Comparison of ENCODE assay signal across 9 mouse cellular contexts in the genomic region with DNA sequence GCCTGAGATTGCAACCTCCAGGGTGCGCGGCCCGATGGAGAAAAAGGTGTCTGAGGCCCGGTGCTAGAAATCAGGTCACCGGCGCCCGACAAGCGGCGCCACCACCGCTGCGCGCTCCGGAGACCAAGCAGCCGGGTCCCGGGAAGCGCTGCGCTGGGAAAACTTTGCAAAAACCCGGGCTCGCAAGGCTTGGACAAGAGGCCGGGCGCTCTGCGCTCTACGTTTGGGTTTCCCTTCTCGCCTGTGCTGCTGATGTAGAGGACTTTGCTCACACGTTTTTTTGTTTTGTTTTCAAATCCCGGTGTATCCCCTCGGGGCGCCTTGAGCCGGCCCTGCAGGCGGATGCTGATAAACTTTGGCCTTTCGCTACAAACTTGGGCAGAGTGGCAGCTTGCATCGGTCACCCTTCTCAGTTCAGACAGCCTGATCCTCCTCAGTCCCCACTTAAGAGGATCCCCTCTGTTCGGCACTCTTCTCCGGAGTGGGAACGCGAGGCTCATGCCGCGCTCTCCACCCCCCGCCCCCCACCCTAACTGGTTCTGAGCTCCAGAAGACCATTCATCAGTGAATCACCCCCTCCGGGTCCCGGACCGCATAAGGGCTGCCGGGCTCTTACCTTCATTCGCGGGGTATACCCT. TPM values are rescaled to one million over a fixed set of nuclear protein-coding genes. Genes with fewer than 3 reads are reported as not detected.
DNase-seq lines count a peak whose midpoint lies in the region; ATAC-seq and TF ChIP-seq lines count a peak whose summit lies in the region.
"Had no signal": no experiment of that assay in that cellular context is flagged by ENCODE, and none has a peak within 500 bp of the region (broad histone marks: within the 10 kb centered on the region; RNA-seq: fewer than 3 reads in every experiment).

No protein-coding gene starts in this region.

- no peak overlapping the region for H3K9ac ChIP-seq in liver, embryonic 13.5 days
- H3K9ac ChIP-seq in midbrain, postnatal 0 days (replicated peaks; ENCODE audit: low read length, poor library complexity, severe bottlenecking), result peak overlapping the region; percentile 51

- peak overlapping the region; percentile 77 for H3K4me2 ChIP-seq in liver, embryonic 13.5 days
- peak overlapping the region; percentile 79 for H3K4me2 ChIP-seq in midbrain, postnatal 0 days (ENCODE audit: low read depth, low read length, poor library complexity, severe bottlenecking)

- no peak overlapping the region for H3K27ac ChIP-seq in liver, embryonic 13.5 days
- peak overlapping the region; percentile 70 for H3K27ac ChIP-seq in midbrain, postnatal 0 days (ENCODE audit: low read depth, low read length)

- no peaks in the 10 kb centered on the region for H3K36me3 ChIP-seq in liver, embryonic 13.5 days
- H3K36me3 ChIP-seq in midbrain, postnatal 0 days (ENCODE audit: insufficient read depth, low read length), result no peaks in the 10 kb centered on the region

- peak; percentile 40 to 57 for DNase-seq in layer of hippocampus, adult 18-20 months (ENCODE audit: low spot score in 2 of 2)
- DNase-seq in layer of hippocampus, adult 8-10 months (ENCODE audit: low spot score in 2 of 2), result no peak
- peak; percentile 78 for DNase-seq in embryo, embryonic 11 days
- peak; percentile 70 to 77 for DNase-seq in heart, adult 18-20 months
- peak; percentile 44 for DNase-seq in kidney, adult 11 months
- no peak for DNase-seq in liver, embryonic 13.5 days
- DNase-seq in midbrain, postnatal 0 days (ENCODE audit: low spot score), result peak; percentile 58

- ATAC-seq in liver, embryonic 13.5 days (ENCODE audit: low read depth), result peak; percentile 28
- 0 out of 2 replicates have a peak, but pooled peaks have one; percentile 6 for ATAC-seq in midbrain, postnatal 0 days (ENCODE audit: low FRiP score)
- ATAC-seq in inflammation-experienced regulatory T-cells, adult 6 months, result no peak

- TF ChIP-seq CTCF in midbrain, postnatal 0 days (IDR thresholded peaks at IDR 0.05), result peak; percentile 36

- peaks cover 16% of the 10 kb centered on the region for H3K4me1 ChIP-seq in liver, embryonic 13.5 days (replicated peaks)
- H3K4me1 ChIP-seq in midbrain, postnatal 0 days (ENCODE audit: insufficient read depth, low read length), result peaks cover 6% of the 10 kb centered on the region; the same call in 1 of the 2 replicates

- H3K9me3 ChIP-seq in liver, embryonic 13.5 days (replicated peaks), result no peaks in the 10 kb centered on the region
- no peaks in the 10 kb centered on the region for H3K9me3 ChIP-seq in midbrain, postnatal 0 days (ENCODE audit: low read length)

- under 1% methylated on average over 45 of the region's 45 CpGs for WGBS in liver, embryonic 13.5 days (ENCODE audit: insufficient replicate concordance)
- WGBS in midbrain, postnatal 0 days, result under 1% methylated on average over 45 of the region's 45 CpGs

- peak overlapping the region; percentile 57 for H3K4me3 ChIP-seq in liver, embryonic 13.5 days (replicated peaks)
- peak overlapping the region; percentile 61 for H3K4me3 ChIP-seq in midbrain, postnatal 0 days (ENCODE audit: low read depth, low read length)

- peaks cover 61% of the 10 kb centered on the region for H3K27me3 ChIP-seq in liver, embryonic 13.5 days
- H3K27me3 ChIP-seq in midbrain, postnatal 0 days (ENCODE audit: insufficient read depth, low read length), result no peaks in the 10 kb centered on the region

RNA-seq across cellular contexts. Expression of gene Epha4, which starts 0.4 kb away (rescaled TPM):
- total RNA-seq in layer of hippocampus, adult 18-20 months (2021), result 100 to 1,000 TPM; 274 to 323 TPM
- total RNA-seq in layer of hippocampus, adult 8-10 months (2022), result 100 to 1,000 TPM; 267 to 285 (median 281) TPM
- 10 to 100 TPM; 45.0 to 48.9 TPM for total RNA-seq in heart, adult 18-20 months (2021)
- polyA plus RNA-seq in liver, embryonic 13.5 days (2015; fragmentation: Nextera tagmentation; extraction: Ambion mirVana), result 0.47 and 0.66 TPM in 2 replicates
- total RNA-seq in midbrain, postnatal 0 days (2014; rRNA removed), result 66.6 and 68.8 TPM in 2 replicates
- 23.3 and 26.6 TPM in 2 replicates for polyA plus RNA-seq in midbrain, postnatal 0 days (2015; fragmentation: Nextera tagmentation; extraction: Ambion mirVana)
- polyA plus RNA-seq in inflammation-experienced regulatory T-cells, adult 6 months (2017; shearing (Covaris generic)), result under 1 TPM in 1 of 3 experiments, not detected in 2; 0.39 TPM
- total RNA-seq: MEL had no signal

Comparison
In these comparisons a context has a peak if more than half of its experiments do, and no peak if none do; other contexts are left out.
1. DNase-seq: peak in layer of hippocampus, adult 18-20 months (2 of 2), embryo, embryonic 11 days (single experiment), heart, adult 18-20 months (2 of 2), kidney, adult 11 months (single experiment) and midbrain, postnatal 0 days (single experiment); none in layer of hippocampus, adult 8-10 months (0 of 2) and liver, embryonic 13.5 days (single experiment).